Mouse (Mus musculus) small intestine, adult 2 months (tissue): ENCODE measurements around the gene Sfxn1. TPM values are rescaled to one million over a fixed set of nuclear protein-coding genes. Genes with fewer than 3 reads are reported as not detected.

Experiments
- H3K27ac ChIP-seq: fragments of 200-500 bp; 2 replicates; pipeline ENCODE4 v1.5.1; 2012; ENCODE audit warnings: low read depth, low read length, control low read depth, inconsistent platforms; ENCODE audit not compliant: insufficient read depth
- H3K27me3 ChIP-seq: fragments of 200-500 bp; 2 replicates; pipeline ENCODE4 v1.6.1; 2012; ENCODE audit warnings: mild to moderate bottlenecking, moderate library complexity, low read length, inconsistent platforms; ENCODE audit not compliant: control insufficient read depth, insufficient read depth
- H3K36me3 ChIP-seq: fragments of 200-500 bp; 2 replicates; pipeline ENCODE4 v1.6.1; 2012; ENCODE audit warnings: mild to moderate bottlenecking, low read length, control low read depth, inconsistent platforms; ENCODE audit not compliant: control insufficient read depth, insufficient read depth
- H3K4me1 ChIP-seq: fragments of 200-500 bp; 2 replicates; pipeline ENCODE4 v1.6.1; 2012; ENCODE audit warnings: low read length, inconsistent platforms, mixed read lengths; ENCODE audit not compliant: control insufficient read depth, insufficient read depth, insufficient read length
- H3K4me3 ChIP-seq: fragments of 200-500 bp; 2 replicates; pipeline ENCODE4 v1.5.1; 2012; ENCODE audit warnings: low read depth, mild to moderate bottlenecking, control low read depth, inconsistent platforms, low read length, moderate library complexity
- CTCF ChIP-seq: fragments of 200-500 bp; IDR thresholded peaks from 2 replicates; pipeline ENCODE4 v1.5.1; 2012; ENCODE audit warnings: low read depth, mild to moderate bottlenecking, control low read depth, inconsistent platforms, low read length, moderate library complexity, mixed read lengths; ENCODE audit not compliant: insufficient replicate concordance, insufficient read length; ENCODE audit errors: extremely low read depth
- POLR2A ChIP-seq: fragments of 200-500 bp; IDR thresholded peaks from 2 replicates; pipeline ENCODE4 v1.6.1; 2012; ENCODE audit warnings: low read depth, mild to moderate bottlenecking, control low read depth, inconsistent platforms, low read length, moderate library complexity
- WGBS: fragments of 180-500 bp; shearing (Covaris S2); methylation state at CpG from one replicate; pipeline ENCODE4 v1.1.7; 2018; 5-methylcytosine and 5-hydroxymethylcytosine counted together
- polyA plus RNA-seq: library from polyadenylated mRNA; depleted of rRNA; stranded (reverse); fragments of >200 nt; gene quantifications from 2 replicates; pipeline ENCODE4 v1.2.3, GENCODE M21; 2012

The Sfxn1 gene
- polyA plus RNA-seq, 1 experiment = 36.6 TPM

DNA sequence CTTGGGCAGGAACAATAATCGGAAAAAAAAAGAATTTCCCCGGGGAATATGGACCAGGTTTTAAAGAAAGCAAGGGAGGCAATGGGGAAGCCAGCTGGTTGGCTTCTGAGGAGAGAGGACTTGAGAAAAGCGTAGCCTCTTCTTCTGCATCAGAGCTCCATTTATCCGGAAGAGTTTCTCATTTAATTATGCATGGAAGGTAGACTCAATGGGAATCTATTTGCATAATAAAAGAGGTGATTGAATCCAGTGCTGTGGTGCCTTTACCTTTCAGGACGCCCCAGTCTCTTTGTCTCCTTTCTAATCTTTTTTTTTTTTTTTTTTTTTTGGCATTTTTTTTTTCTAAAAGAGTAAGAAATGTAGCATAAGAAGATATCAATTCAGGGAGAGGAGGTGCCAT lies 46.7 kb downstream of the Sfxn1 start:
- Histone ChIP-seq H3K4me1 (no peaks in the 10 kb centered on the region), H3K36me3 (no peaks in the 10 kb centered on the region), H3K4me3 (no peak overlapping the region), H3K27ac (no peak overlapping the region), H3K27me3 (no peaks in the 10 kb centered on the region)
- no peak for TF ChIP-seq CTCF
- TF ChIP-seq POLR2A = no peak
- WGBS = 51% methylated on average over 5 of the region's 5 CpGs

DNA sequence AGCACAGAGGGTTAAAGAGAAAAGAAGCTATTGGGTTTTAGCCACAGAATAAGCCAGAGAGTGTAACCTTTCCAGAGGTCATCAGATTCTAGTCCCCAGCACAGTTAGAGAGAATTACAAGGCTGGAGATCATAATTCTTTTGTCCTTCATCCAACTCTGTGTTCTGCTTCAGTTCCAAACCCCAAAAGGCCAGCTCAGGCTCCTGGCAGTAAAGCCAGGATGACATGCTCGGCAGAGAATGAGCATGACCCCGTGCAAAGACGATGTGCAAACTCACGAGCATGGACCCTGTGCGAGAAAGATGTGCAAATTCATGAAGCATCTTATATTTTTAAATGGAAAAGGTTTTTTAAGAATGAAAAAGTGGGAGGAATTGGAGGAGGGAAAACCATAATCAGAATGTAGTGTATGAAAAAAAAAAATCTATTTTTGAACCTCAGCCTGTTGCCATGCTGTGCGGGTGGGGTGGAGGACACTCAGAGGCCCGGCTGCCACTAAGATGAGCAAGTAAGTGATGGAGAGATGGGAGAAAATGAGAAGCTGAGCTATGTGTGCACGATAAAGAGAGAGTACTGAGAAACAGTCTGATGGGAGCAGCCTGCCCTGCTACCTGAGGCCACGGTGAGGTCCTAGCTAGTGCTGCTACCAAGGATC lies 66.2 kb downstream of the Sfxn1 start:
- no peaks in the 10 kb centered on the region for H3K36me3 ChIP-seq
- no peak overlapping the region for H3K27ac ChIP-seq
- WGBS = 85% methylated on average over 9 of the region's 9 CpGs
- no peaks in the 10 kb centered on the region for H3K4me1 ChIP-seq
- H3K27me3 ChIP-seq = no peaks in the 10 kb centered on the region
- no peak for TF ChIP-seq CTCF
- TF ChIP-seq POLR2A = no peak
- no peak overlapping the region for H3K4me3 ChIP-seq

DNA sequence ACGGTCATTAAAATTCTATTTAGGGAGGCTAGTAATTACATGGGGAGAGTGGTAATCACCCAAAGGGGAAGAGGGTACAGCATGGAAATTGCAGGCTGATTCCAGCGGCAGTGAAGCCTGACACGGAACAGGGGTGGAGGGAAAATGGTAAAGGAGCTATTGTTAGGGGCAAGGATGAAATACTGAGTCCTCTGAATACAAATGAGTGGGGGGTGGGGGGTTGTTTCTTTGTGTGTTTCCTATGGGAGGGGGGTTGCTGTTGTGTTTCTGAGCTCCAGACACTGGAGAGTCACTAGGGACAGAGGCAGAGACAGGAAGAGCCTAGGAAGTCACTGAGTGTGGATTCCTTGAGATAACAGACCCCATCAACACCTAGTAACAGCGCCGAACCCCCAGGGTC lies 72.1 kb downstream of the Sfxn1 start:
- H3K27me3 ChIP-seq = no peaks in the 10 kb centered on the region
- 54% methylated on average over 5 of the region's 5 CpGs for WGBS

DNA sequence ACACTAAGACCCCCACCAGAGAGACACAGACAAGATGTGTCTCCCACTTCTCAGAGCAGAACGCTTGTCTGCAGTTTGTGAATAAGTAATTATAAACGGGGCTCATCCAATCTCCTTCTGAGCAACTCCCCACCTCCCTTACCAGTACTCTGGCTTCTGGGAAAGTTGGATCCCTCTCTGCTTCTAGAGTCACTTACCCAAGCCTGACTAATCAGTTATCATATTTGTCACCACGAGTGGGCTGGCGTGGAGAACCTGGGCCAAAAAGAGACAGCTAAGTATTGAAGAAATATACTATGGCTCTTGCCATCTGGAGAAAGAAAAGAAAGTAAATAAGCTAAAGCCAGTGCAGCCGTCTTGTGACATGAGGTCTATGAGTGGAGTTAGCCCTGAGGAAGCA lies 73.0 kb downstream of the Sfxn1 start:
- Histone ChIP-seq H3K27me3 (no peaks in the 10 kb centered on the region), H3K36me3 (no peaks in the 10 kb centered on the region), H3K27ac (no peak overlapping the region), H3K4me1 (no peaks in the 10 kb centered on the region), H3K4me3 (no peak overlapping the region)
- 65% methylated on average over 5 of the region's 5 CpGs for WGBS
- TF ChIP-seq POLR2A (no peak), CTCF (no peak)

More for the DNA sequence above, 72.1 kb downstream of the Sfxn1 start:
- Histone ChIP-seq H3K27ac (no peak overlapping the region), H3K4me1 (no peaks in the 10 kb centered on the region), H3K36me3 (no peaks in the 10 kb centered on the region), H3K4me3 (no peak overlapping the region)
- no peak for TF ChIP-seq POLR2A
- TF ChIP-seq CTCF = no peak

DNA sequence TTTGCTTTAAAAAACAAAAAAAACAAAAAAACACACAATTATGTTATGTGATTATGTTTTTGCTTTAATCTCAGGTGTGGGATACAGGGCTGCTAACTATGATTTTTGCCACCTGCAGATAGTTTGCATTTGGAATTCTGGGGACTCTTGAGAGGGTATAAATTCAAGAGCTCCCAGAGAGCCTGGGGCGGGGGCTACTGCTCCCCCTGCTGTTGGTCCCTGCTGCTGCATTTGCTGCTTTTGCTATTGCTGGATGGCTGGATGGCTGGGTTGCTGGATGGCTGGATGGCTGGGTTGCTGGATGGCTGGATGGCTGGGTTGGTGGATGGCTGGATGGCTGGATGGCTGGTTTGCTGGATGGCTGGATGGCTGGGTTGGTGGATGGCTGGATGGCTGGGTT lies 75.7 kb downstream of the Sfxn1 start:
- H3K27ac ChIP-seq = no peak overlapping the region
- H3K4me3 ChIP-seq = no peak overlapping the region
- no peak for TF ChIP-seq CTCF
- no peak for TF ChIP-seq POLR2A
- H3K4me1 ChIP-seq = no peaks in the 10 kb centered on the region
- 59% methylated on average over 1 of the region's 1 CpGs for WGBS
- no peaks in the 10 kb centered on the region for H3K36me3 ChIP-seq
- no peaks in the 10 kb centered on the region for H3K27me3 ChIP-seq

DNA sequence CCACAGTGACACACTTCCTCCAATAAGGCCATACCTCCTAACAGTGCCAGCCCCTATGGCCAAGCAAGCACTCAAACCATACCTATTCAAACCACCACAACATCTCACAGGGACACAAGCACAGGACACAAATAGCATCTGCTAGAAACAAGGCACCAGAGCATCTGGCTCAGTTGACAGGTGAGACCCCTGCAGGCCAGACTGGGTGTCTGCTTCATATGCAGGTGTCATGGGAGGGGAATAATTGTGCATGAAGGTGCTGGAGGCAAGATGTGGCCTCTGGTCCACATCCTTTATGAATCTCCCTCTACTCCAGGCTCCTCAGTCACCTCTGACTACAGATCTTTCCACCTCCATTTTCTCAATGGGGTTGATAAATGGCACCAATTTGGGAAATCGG lies 80.8 kb downstream of the Sfxn1 start:
- Histone ChIP-seq H3K4me1 (no peaks in the 10 kb centered on the region), H3K36me3 (no peaks in the 10 kb centered on the region), H3K27me3 (no peaks in the 10 kb centered on the region), H3K27ac (no peak overlapping the region), H3K4me3 (no peak overlapping the region)
- TF ChIP-seq POLR2A (no peak), CTCF (no peak)
- WGBS = 82% methylated on average over 1 of the region's 1 CpGs

DNA sequence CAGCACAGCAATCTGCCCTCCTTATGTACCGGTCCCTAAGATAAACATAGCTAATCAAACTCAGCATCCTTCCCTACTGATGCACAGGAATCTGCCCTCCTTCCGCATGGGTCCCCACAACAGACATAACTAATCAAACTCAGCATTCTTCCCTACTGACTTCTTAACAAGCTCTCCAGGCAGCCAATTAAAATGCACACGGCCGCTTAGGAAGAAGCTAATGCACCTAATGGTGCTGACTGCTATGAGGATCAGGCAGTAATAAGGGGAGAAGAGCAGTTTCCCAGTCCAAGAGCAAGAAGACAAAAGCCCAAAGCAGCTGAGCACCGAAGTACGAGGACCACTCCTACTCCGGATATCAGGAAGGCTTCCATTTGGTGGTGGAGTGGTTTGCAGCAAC lies 81.2 kb downstream of the Sfxn1 start:
- no peak for TF ChIP-seq CTCF
- no peak for TF ChIP-seq POLR2A
- Histone ChIP-seq H3K27ac (no peak overlapping the region), H3K36me3 (no peaks in the 10 kb centered on the region), H3K4me3 (no peak overlapping the region), H3K27me3 (no peaks in the 10 kb centered on the region), H3K4me1 (no peaks in the 10 kb centered on the region)
- 58% methylated on average over 7 of the region's 7 CpGs for WGBS
